Mouse (Mus musculus) CD4-positive helper T cell, adult 2 months (primary cell): ENCODE results near the gene Zfp580.
"Not testable (repeated sequence)": the region's sequence is repeated elsewhere in the genome, so short reads cannot be mapped to it uniquely, and the experiment has no call there.

Source experiments
- DNase-seq: peaks from one replicate; pipeline ENCODE4 v3.0.0-alpha.2; 2012; ENCODE audit warnings: low read depth, missing footprints, low spot score

Zfp580 gene

GRCm38 (mm10) chr7:5064886-5065285 lies 13.5 kb downstream of the Zfp580 start:
- no peak for DNase-seq

- DNase-seq: no peak
Measured at GRCm38 (mm10) chr7:5073586-5073985, 22.2 kb downstream of the Zfp580 start.

GRCm38 (mm10) chr7:5074984-5075383 lies 23.6 kb downstream of the Zfp580 start:
- DNase-seq: no peak

- no peak for DNase-seq
Measured at GRCm38 (mm10) chr7:5076931-5077330, 25.6 kb downstream of the Zfp580 start.

GRCm38 (mm10) chr7:5079365-5080009 lies 28.1 kb downstream of the Zfp580 start:
- DNase-seq: not testable (repeated sequence)

- peak; percentile 98 for DNase-seq
Measured at GRCm38 (mm10) chr7:5080010-5080751, 28.8 kb downstream of the Zfp580 start, which contains the start of gene Epn1. Gene Epn1 (plus strand): TSS chr7:5080235.

- DNase-seq: no peak
Measured at GRCm38 (mm10) chr7:5080815-5081214, 29.5 kb downstream of the Zfp580 start.

- DNase-seq: no peak
Measured at GRCm38 (mm10) chr7:5081241-5081640, 29.9 kb downstream of the Zfp580 start.

GRCm38 (mm10) chr7:5081939-5082338 lies 30.6 kb downstream of the Zfp580 start:
- no peak for DNase-seq

- no peak for DNase-seq
Measured at GRCm38 (mm10) chr7:5083325-5084105, 32.2 kb downstream of the Zfp580 start.

GRCm38 (mm10) chr7:5085512-5085911 lies 34.2 kb downstream of the Zfp580 start:
- DNase-seq: no peak

GRCm38 (mm10) chr7:5086921-5087440 lies 35.6 kb downstream of the Zfp580 start:
- DNase-seq: no peak

- no peak for DNase-seq
Measured at GRCm38 (mm10) chr7:5087886-5088285, 36.5 kb downstream of the Zfp580 start.

- no peak for DNase-seq
Measured at GRCm38 (mm10) chr7:5089853-5090252, 38.5 kb downstream of the Zfp580 start.

GRCm38 (mm10) chr7:5091008-5091728 lies 39.8 kb downstream of the Zfp580 start:
- DNase-seq: no peak

- no peak for DNase-seq
Measured at GRCm38 (mm10) chr7:5092381-5092780, 41.0 kb downstream of the Zfp580 start.

- DNase-seq: no peak
Measured at GRCm38 (mm10) chr7:5092831-5093510, 41.6 kb downstream of the Zfp580 start.

- no peak for DNase-seq
Measured at GRCm38 (mm10) chr7:5098769-5099168, 47.4 kb downstream of the Zfp580 start.

GRCm38 (mm10) chr7:5099796-5100195 lies 48.5 kb downstream of the Zfp580 start:
- no peak for DNase-seq

GRCm38 (mm10) chr7:5101066-5101663 lies 49.8 kb downstream of the Zfp580 start:
- DNase-seq: no peak
